Mouse (Mus musculus): ENCODE results near the gene Gm20388.

The Gm20388 gene

GRCm38 (mm10) chr8:121361166-121361565, 1450.5 kb downstream of the Gm20388 start:
- no peak for DNase-seq (ENCODE audit: low spot score)

- no peak for DNase-seq (ENCODE audit: low spot score)
Measured at GRCm38 (mm10) chr8:121364646-121365045, 1454.0 kb downstream of the Gm20388 start.

GRCm38 (mm10) chr8:121365150-121365549, 1454.5 kb downstream of the Gm20388 start:
- no peak for DNase-seq (ENCODE audit: low spot score)

- DNase-seq (ENCODE audit: low spot score): no peak
Measured at GRCm38 (mm10) chr8:121366655-121367054, 1456.0 kb downstream of the Gm20388 start.

- DNase-seq (ENCODE audit: low spot score): peak; percentile 46
Measured at GRCm38 (mm10) chr8:121368799-121369198, 1458.2 kb downstream of the Gm20388 start.

GRCm38 (mm10) chr8:121369378-121369777, 1458.7 kb downstream of the Gm20388 start:
- no peak for DNase-seq (ENCODE audit: low spot score)

GRCm38 (mm10) chr8:121371287-121371686, 1460.6 kb downstream of the Gm20388 start:
- no peak for DNase-seq (ENCODE audit: low spot score)

- no peak for DNase-seq (ENCODE audit: low spot score)
Measured at GRCm38 (mm10) chr8:121371911-121372638, 1461.4 kb downstream of the Gm20388 start.

- no peak for DNase-seq (ENCODE audit: low spot score)
Measured at GRCm38 (mm10) chr8:121372639-121372986, 1462.0 kb downstream of the Gm20388 start.

GRCm38 (mm10) chr8:121374284-121374683, 1463.6 kb downstream of the Gm20388 start:
- no peak for DNase-seq (ENCODE audit: low spot score)

- DNase-seq (ENCODE audit: low spot score): no peak
Measured at GRCm38 (mm10) chr8:121374777-121375176, 1464.1 kb downstream of the Gm20388 start.

GRCm38 (mm10) chr8:121376116-121376950, 1465.7 kb downstream of the Gm20388 start:
- peak; percentile 88 for DNase-seq (ENCODE audit: low spot score)

GRCm38 (mm10) chr8:121377680-121378079, 1467.0 kb downstream of the Gm20388 start:
- DNase-seq (ENCODE audit: low spot score): no peak

GRCm38 (mm10) chr8:121379387-121379786, 1468.7 kb downstream of the Gm20388 start:
- DNase-seq (ENCODE audit: low spot score): peak; percentile 49

- peak; percentile 94 for DNase-seq (ENCODE audit: low spot score)
Measured at GRCm38 (mm10) chr8:121382583-121383241, 1472.1 kb downstream of the Gm20388 start.

- DNase-seq (ENCODE audit: low spot score): no peak
Measured at GRCm38 (mm10) chr8:121385540-121385939, 1474.9 kb downstream of the Gm20388 start.

GRCm38 (mm10) chr8:121390608-121391007, 1480.0 kb downstream of the Gm20388 start:
- DNase-seq (ENCODE audit: low spot score): peak; percentile 75

GRCm38 (mm10) chr8:121391254-121391653, 1480.6 kb downstream of the Gm20388 start:
- peak; percentile 63 for DNase-seq (ENCODE audit: low spot score)

GRCm38 (mm10) chr8:121391771-121392170, 1481.1 kb downstream of the Gm20388 start:
- peak; percentile 81 for DNase-seq (ENCODE audit: low spot score)

GRCm38 (mm10) chr8:121392482-121392881, 1481.8 kb downstream of the Gm20388 start:
- DNase-seq (ENCODE audit: low spot score): peak; percentile 42

- peak; percentile 85 for DNase-seq (ENCODE audit: low spot score)
Measured at GRCm38 (mm10) chr8:121393111-121393510, 1482.5 kb downstream of the Gm20388 start.

GRCm38 (mm10) chr8:121394686-121395085, 1484.0 kb downstream of the Gm20388 start:
- DNase-seq (ENCODE audit: low spot score): no peak

GRCm38 (mm10) chr8:121395316-121395715, 1484.7 kb downstream of the Gm20388 start:
- DNase-seq (ENCODE audit: low spot score): no peak

Measured in MN1 (cell line).